Mouse (Mus musculus): ENCODE results near the gene Gja1. TPM values are rescaled to one million over a fixed set of nuclear protein-coding genes. Genes with fewer than 3 reads are reported as not detected.
A peak's percentile ranks its signal among the peaks of the same experiment; 100 is the strongest.

Gja1 gene
- total and polyA plus RNA-seq, 2 experiments = 0.66 to 5.5 TPM

- WGBS = 60% methylated on average over 5 of the region's 5 CpGs
- H3K36me3 ChIP-seq (ENCODE audit: control insufficient read depth, insufficient read depth, low read length) = no peaks in the 10 kb centered on the region
- no peak for DNase-seq (ENCODE audit: extremely low read depth, low read depth, low spot score)
- no peak overlapping the region for H3K9ac ChIP-seq (ENCODE audit: low read depth, low read length)
- no peaks in the 10 kb centered on the region for H3K79me2 ChIP-seq (ENCODE audit: control insufficient read depth, insufficient read depth, low read length)
- H3K27me3 ChIP-seq (ENCODE audit: control insufficient read depth, insufficient read depth, low read length) = peaks cover 12% of the 10 kb centered on the region; the same call in 1 of the 2 replicates
- H3K4me1 ChIP-seq (ENCODE audit: control insufficient read depth, insufficient read depth, low read length) = no peaks in the 10 kb centered on the region; the same call in 1 of the 2 replicates
- H3K4me3 ChIP-seq (ENCODE audit: insufficient read depth, low read depth, low read length) = no peak overlapping the region
- no peak for TF ChIP-seq POLR2A (IDR thresholded peaks at IDR 0.05; ENCODE audit: extremely low read depth, insufficient read depth, low read length)
- TF ChIP-seq CTCF (IDR thresholded peaks at IDR 0.05; ENCODE audit: low read depth, low read length) = no peak
- H3K27ac ChIP-seq (replicated peaks; ENCODE audit: insufficient read depth, low read depth, low read length) = no peak overlapping the region
Observed at GRCm38 (mm10) chr10:56374169-56374568, 3.0 kb upstream of the Gja1 start.

GRCm38 (mm10) chr10:56375906-56376468 lies 1.1 kb upstream of the Gja1 start:
- Histone ChIP-seq H3K27ac (replicated peaks; ENCODE audit: insufficient read depth, low read depth, low read length) (no peak overlapping the region), H3K9ac (ENCODE audit: low read depth, low read length) (no peak overlapping the region), H3K79me2 (ENCODE audit: control insufficient read depth, insufficient read depth, low read length) (no peaks in the 10 kb centered on the region), H3K27me3 (ENCODE audit: control insufficient read depth, insufficient read depth, low read length) (peaks cover 12% of the 10 kb centered on the region; the same call in 1 of the 2 replicates), H3K36me3 (ENCODE audit: control insufficient read depth, insufficient read depth, low read length) (no peaks in the 10 kb centered on the region), H3K4me1 (ENCODE audit: control insufficient read depth, insufficient read depth, low read length) (no peaks in the 10 kb centered on the region; the same call in 1 of the 2 replicates), H3K4me3 (ENCODE audit: insufficient read depth, low read depth, low read length) (no peak overlapping the region)
- no peak for DNase-seq (ENCODE audit: extremely low read depth, low read depth, low spot score)
- WGBS = 48% methylated on average over 9 of the region's 9 CpGs
- TF ChIP-seq POLR2A (IDR thresholded peaks at IDR 0.05; ENCODE audit: extremely low read depth, insufficient read depth, low read length) (no peak), CTCF (IDR thresholded peaks at IDR 0.05; ENCODE audit: low read depth, low read length) (no peak)

DNA sequence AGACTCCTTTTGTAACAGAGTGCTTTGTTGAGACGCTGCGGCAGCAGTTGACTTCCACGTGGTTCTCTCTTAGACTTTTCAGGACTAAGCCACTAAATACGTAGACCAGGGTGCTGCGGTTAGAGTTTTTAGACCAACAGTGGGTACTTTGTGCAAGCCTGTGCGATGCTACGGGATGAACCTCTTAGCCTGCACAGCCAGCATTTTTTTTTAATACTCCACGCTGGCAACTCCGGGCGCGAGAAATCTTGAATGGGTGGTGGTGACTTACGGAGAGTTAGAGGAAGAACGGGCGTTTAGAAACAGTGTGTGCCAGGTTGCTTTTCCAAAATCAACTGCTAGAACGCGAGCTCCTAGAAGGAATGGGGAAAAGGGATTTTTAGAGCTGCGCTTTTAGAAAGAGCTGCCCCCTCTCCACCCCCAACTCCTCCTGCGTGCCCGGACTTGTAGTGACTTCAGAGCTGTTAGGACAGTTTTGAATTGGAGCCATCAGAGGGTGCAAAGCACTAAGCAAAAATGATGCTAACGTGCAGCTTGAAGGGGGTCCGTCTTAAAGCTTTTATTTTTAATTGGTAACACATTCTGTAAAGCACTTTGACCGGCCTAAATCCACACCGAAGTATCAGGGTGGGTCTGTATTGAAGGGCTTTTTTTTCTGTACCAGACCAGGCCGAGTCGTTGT lies 977 bp downstream of the Gja1 start:
- TF ChIP-seq CTCF (IDR thresholded peaks at IDR 0.05; ENCODE audit: low read depth, low read length) (no peak), POLR2A (IDR thresholded peaks at IDR 0.05; ENCODE audit: extremely low read depth, insufficient read depth, low read length) (no peak)
- Histone ChIP-seq H3K4me1 (ENCODE audit: control insufficient read depth, insufficient read depth, low read length) (no peaks in the 10 kb centered on the region; the same call in 1 of the 2 replicates), H3K79me2 (ENCODE audit: control insufficient read depth, insufficient read depth, low read length) (no peaks in the 10 kb centered on the region), H3K9ac (ENCODE audit: low read depth, low read length) (peak overlapping the region; percentile 48), H3K4me3 (ENCODE audit: insufficient read depth, low read depth, low read length) (peak overlapping the region; percentile 61), H3K27ac (replicated peaks; ENCODE audit: insufficient read depth, low read depth, low read length) (peak overlapping the region; percentile 68), H3K36me3 (ENCODE audit: control insufficient read depth, insufficient read depth, low read length) (no peaks in the 10 kb centered on the region), H3K27me3 (ENCODE audit: control insufficient read depth, insufficient read depth, low read length) (peaks cover 12% of the 10 kb centered on the region; the same call in 1 of the 2 replicates)
- no peak for DNase-seq (ENCODE audit: extremely low read depth, low read depth, low spot score)
- WGBS = 2% methylated on average over 25 of the region's 25 CpGs

- peak; percentile 25 for DNase-seq (ENCODE audit: extremely low read depth, low read depth, low spot score)
- H3K27me3 ChIP-seq (ENCODE audit: control insufficient read depth, insufficient read depth, low read length) = peaks cover 12% of the 10 kb centered on the region; the same call in 1 of the 2 replicates
- H3K9ac ChIP-seq (ENCODE audit: low read depth, low read length) = peak overlapping the region; percentile 48
- no peaks in the 10 kb centered on the region; the same call in 1 of the 2 replicates for H3K4me1 ChIP-seq (ENCODE audit: control insufficient read depth, insufficient read depth, low read length)
- H3K4me3 ChIP-seq (ENCODE audit: insufficient read depth, low read depth, low read length) = peak overlapping the region; percentile 61
- H3K79me2 ChIP-seq (ENCODE audit: control insufficient read depth, insufficient read depth, low read length) = no peaks in the 10 kb centered on the region
- WGBS = 1% methylated on average over 35 of the region's 35 CpGs
- no peaks in the 10 kb centered on the region for H3K36me3 ChIP-seq (ENCODE audit: control insufficient read depth, insufficient read depth, low read length)
- peak overlapping the region; percentile 68 for H3K27ac ChIP-seq (replicated peaks; ENCODE audit: insufficient read depth, low read depth, low read length)
- no peak for TF ChIP-seq POLR2A (IDR thresholded peaks at IDR 0.05; ENCODE audit: extremely low read depth, insufficient read depth, low read length)
- TF ChIP-seq CTCF (IDR thresholded peaks at IDR 0.05; ENCODE audit: low read depth, low read length) = no peak
Observed at GRCm38 (mm10) chr10:56378648-56379254, 1.6 kb downstream of the Gja1 start.

GRCm38 (mm10) chr10:56379720-56380119 lies 2.6 kb downstream of the Gja1 start:
- no peak overlapping the region for H3K9ac ChIP-seq (ENCODE audit: low read depth, low read length)
- no peaks in the 10 kb centered on the region for H3K36me3 ChIP-seq (ENCODE audit: control insufficient read depth, insufficient read depth, low read length)
- H3K79me2 ChIP-seq (ENCODE audit: control insufficient read depth, insufficient read depth, low read length) = no peaks in the 10 kb centered on the region
- H3K4me3 ChIP-seq (ENCODE audit: insufficient read depth, low read depth, low read length) = peak overlapping the region; percentile 18; the same call in 1 of the 2 replicates
- TF ChIP-seq POLR2A (IDR thresholded peaks at IDR 0.05; ENCODE audit: extremely low read depth, insufficient read depth, low read length) = no peak
- TF ChIP-seq CTCF (IDR thresholded peaks at IDR 0.05; ENCODE audit: low read depth, low read length) = no peak
- no peak overlapping the region for H3K27ac ChIP-seq (replicated peaks; ENCODE audit: insufficient read depth, low read depth, low read length)
- no peak for DNase-seq (ENCODE audit: extremely low read depth, low read depth, low spot score)
- 26% methylated on average over 7 of the region's 7 CpGs for WGBS
- H3K27me3 ChIP-seq (ENCODE audit: control insufficient read depth, insufficient read depth, low read length) = peaks cover 12% of the 10 kb centered on the region; the same call in 1 of the 2 replicates
- no peaks in the 10 kb centered on the region; the same call in 1 of the 2 replicates for H3K4me1 ChIP-seq (ENCODE audit: control insufficient read depth, insufficient read depth, low read length)
